Mouse (Mus musculus) heart, adult 18-20 months (tissue): ENCODE results near the gene Klf13. TPM values are rescaled to one million over a fixed set of nuclear protein-coding genes. Genes with fewer than 3 reads are reported as not detected.

Source experiments
- DNase-seq, 2 experiments: peaks; one replicate each; pipeline ENCODE4 v3.0.0; 2021 to 2022; ENCODE audit warnings: mixed read lengths in 1 of 2
- long read RNA-seq, 2 experiments: library from polyadenylated mRNA; stranded (forward); transcript quantifications; one replicate each; pipeline ENCODE4 v2.0.0; 2021
- total RNA-seq, 2 experiments: library from RNA; stranded (reverse); gene quantifications; 2 replicates each; pipeline ENCODE4 v1.2.3; 2021

The Klf13 gene
- total RNA-seq, result 10 to 100 TPM; 42.9 to 59.3 TPM
- long read RNA-seq, experiment 1, full-length matches to known transcripts, result 5 of 19 reads
- long read RNA-seq, experiment 1, partial matches to known transcripts, result 3 of 19 reads
- long read RNA-seq, experiment 1, other reads (novel, unspliced or antisense), result 11 of 19 reads
- long read RNA-seq, experiment 2, full-length matches to known transcripts, result 3 of 13 reads
- long read RNA-seq, experiment 2, partial matches to known transcripts, result 4 of 13 reads
- long read RNA-seq, experiment 2, other reads (novel, unspliced or antisense), result 6 of 13 reads

GRCm38 (mm10) chr7:63938914-63939396 is at the start of gene Klf13:
Gene Klf13 (minus strand): TSS chr7:63938915.
- peak; percentile 96 to 99 for DNase-seq

GRCm38 (mm10) chr7:63988391-63988790 is 49.7 kb upstream of the Klf13 start:
- DNase-seq, result no peak

DNA sequence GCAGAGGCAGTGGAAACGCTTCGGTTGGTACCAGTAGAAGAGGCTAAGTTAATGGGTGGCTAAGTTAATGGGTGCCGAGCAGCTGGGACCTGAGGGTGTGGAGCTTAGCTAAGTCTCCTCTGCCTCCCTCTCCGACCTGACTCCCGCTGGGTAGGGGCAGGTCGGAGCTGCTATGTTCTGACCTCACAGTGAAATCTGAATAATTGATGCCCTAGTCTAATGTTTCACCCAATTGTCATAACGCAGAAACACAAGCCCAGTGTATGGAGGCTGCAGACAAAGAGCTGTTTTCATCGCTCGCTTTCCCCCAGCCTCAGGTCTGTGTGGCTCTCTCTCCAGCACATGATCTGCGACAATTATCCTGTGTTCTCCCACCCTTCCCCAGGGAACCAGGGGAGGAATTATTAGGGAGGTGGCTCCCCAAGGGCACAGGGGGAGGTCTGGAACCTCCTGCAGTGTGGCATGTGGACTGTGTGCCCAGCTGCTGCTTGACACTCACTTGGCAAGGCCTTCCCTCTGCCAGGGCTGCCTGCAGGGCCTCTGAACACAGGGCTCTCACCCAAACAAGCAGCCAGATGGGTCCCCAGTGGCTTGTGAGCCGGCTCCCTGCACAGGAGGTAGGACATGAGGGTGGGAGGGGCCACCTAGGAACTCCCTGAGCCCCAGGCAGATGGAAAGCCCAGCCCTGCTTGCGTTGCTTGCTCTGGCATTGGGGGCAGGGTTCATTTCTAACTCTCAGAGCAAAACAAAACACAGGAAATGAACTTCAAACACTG is 47.9 kb upstream of the Klf13 start:
- DNase-seq, result peak in 1 of 2 experiments; percentile 38

- DNase-seq, result no peak
These were observed 47.1 kb upstream of the Klf13 start for GRCm38 (mm10) chr7:63985696-63986406.

DNA sequence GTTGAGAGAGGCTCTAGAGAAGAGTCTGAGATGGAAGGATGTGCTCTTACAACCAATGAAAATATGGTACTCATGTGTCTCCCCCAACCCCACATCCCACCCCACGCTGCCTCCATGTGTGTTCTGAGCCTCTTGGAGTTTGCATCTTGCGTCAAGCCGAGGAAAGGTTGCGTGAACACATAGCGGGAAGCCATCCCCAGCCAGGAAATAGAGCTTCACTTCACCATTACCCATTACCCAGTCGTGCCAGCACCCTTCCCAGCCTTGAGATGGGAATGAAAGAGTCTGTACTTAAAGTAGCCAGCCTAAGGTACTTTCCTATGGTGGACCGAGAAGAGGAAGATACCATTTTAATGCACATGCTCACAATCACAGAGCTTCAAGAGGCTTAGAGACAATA is 46.6 kb upstream of the Klf13 start:
- no peak for DNase-seq

DNA sequence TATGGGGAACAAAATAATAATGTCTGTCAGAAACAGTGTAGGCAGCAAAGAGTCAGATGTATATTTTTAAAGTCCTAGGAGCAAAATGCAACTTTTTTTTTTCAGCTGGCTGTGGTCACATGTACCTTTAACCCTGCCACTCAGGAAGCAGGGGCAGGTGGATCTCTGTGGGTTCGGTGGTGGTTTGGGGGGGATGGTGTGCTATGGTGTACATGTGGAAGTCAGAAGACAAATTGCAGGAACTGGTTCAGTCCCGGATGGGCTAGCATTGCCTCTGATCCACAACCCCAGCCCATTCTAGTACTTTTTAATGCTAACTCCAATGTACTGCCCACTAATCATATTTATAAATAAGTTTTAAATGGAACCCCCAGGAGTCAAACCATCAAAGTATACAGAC is 45.6 kb upstream of the Klf13 start:
- no peak for DNase-seq

GRCm38 (mm10) chr7:63977631-63978030 is 38.9 kb upstream of the Klf13 start:
- no peak for DNase-seq

- no peak for DNase-seq
These were observed 32.3 kb upstream of the Klf13 start for GRCm38 (mm10) chr7:63970986-63971385.

DNA sequence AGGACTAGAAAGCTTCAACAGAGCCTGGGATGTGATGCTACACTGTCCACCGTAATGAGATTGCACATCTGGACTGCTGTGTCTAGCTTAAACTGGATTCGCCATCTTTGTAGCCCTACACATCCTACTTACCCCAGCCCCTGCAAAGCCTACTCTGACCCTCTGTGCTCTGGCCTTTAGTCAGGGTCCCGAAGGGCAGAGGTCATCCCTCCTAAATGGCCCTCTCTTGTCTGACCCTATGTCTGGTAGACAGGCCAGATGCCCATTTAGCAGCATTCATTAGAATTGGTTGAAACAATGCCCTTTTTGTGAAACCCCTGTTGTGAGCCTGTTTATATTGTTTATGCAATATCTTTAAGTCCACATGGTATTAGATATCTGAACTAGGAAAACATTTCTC is 31.2 kb upstream of the Klf13 start:
- DNase-seq, result no peak

DNA sequence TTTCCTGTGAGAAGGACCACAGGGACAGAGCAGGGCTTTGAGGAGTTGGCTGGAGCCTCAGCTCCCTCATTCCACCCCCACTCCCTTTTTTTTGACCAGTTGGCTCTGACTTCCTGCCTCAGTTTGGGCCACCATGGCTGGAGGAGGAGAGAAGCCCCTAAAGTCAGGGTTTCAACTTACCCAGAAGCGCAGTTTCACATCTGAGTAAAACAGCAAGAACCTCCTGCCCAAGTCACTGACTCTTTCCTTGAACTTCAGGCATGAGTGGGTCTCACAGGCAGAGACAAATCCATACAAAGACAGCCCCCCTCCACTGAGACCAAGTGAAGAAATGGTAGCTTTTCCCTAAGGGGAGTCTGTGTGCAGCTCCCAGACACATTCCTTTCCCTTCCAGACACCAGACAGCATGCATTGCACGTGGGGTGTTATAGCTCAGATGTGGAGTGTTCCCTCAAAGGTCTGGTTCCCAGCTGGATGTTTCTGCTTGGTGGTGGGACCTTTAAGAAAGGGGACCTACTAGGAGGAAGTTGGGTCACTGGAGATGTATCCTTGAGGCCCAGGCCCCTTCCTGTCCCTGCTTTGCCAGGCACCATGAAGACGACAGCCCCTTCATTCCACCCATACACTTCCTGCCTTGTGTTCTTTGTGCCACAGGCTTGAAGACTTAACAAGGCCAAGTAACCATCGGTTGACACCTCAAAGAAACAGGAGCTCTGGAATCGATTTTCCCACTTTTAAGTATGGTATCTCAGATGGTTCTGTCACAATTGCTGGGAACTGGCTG is 27.1 kb upstream of the Klf13 start:
- no peak for DNase-seq

DNA sequence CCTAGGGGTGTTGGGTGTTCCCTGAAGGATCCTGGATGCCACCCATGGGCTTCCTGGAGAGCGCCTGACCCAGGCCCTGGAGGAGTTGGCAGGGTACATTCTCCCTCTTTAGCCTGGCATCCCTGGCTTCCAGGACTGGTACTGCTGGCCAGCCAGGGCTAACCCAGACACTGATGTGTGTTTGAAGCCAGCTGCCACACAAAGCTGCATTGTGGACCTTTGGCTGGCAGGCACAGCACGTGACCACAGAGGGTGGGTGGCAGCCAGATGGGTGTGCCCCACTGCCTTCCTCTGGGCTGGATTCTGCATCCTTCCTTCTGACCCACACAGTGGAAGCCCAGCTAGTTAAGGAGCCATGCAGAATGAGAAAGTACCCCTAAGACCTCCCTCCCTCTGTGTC is 26.4 kb upstream of the Klf13 start:
- DNase-seq, result peak; percentile 70 to 88

GRCm38 (mm10) chr7:63964121-63964520 is 25.4 kb upstream of the Klf13 start:
- DNase-seq, result no peak

GRCm38 (mm10) chr7:63963632-63964031 is 24.9 kb upstream of the Klf13 start:
- no peak for DNase-seq

- no peak for DNase-seq
These were observed 19.3 kb upstream of the Klf13 start for GRCm38 (mm10) chr7:63957872-63958640.

GRCm38 (mm10) chr7:63956981-63957713 is 18.4 kb upstream of the Klf13 start:
- DNase-seq, result no peak

- no peak for DNase-seq
These were observed 17.6 kb upstream of the Klf13 start for GRCm38 (mm10) chr7:63956138-63956823.

GRCm38 (mm10) chr7:63955440-63955839 is 16.7 kb upstream of the Klf13 start:
- DNase-seq, result no peak

GRCm38 (mm10) chr7:63952077-63952898 is 13.6 kb upstream of the Klf13 start:
- DNase-seq, result no peak
